ENCODE assay signal across 26 mouse cellular contexts in genomic region chr17:15995493-15995892, GRCm38 (mm10).
"Had no signal": no experiment of that assay in that cellular context is flagged by ENCODE, and none has a peak within 500 bp of the region (broad histone marks: within the 10 kb centered on the region; RNA-seq: fewer than 3 reads in every experiment).

No protein-coding gene starts in this region.

- H3K27ac ChIP-seq: embryonic facial prominence, embryonic 12.5 days; embryonic facial prominence, embryonic 13.5 days; embryonic facial prominence, embryonic 15.5 days; forebrain, embryonic 13.5 days; forebrain, embryonic 15.5 days; gastrocnemius, adult 2 months; heart, adult 2 months had no signal

- H3K4me1 ChIP-seq: embryonic facial prominence, embryonic 15.5 days had no signal

- ATAC-seq: forebrain, embryonic 13.5 days; forebrain, embryonic 14.5 days; forebrain, embryonic 15.5 days; forebrain, embryonic 16.5 days; forebrain, postnatal 0 days had no signal

- H3K36me3 ChIP-seq: embryonic facial prominence, embryonic 10.5 days; embryonic facial prominence, embryonic 12.5 days; embryonic facial prominence, embryonic 13.5 days; embryonic facial prominence, embryonic 15.5 days; forebrain, embryonic 10.5 days; forebrain, embryonic 12.5 days; forebrain, embryonic 15.5 days had no signal

- H3K4me2 ChIP-seq: embryonic facial prominence, embryonic 12.5 days; embryonic facial prominence, embryonic 13.5 days; embryonic facial prominence, embryonic 15.5 days; forebrain, embryonic 12.5 days; forebrain, embryonic 13.5 days; forebrain, embryonic 15.5 days had no signal

- H3K9ac ChIP-seq: embryonic facial prominence, embryonic 12.5 days; embryonic facial prominence, embryonic 13.5 days; embryonic facial prominence, embryonic 15.5 days; forebrain, embryonic 12.5 days; forebrain, embryonic 13.5 days; forebrain, embryonic 15.5 days; forebrain, postnatal 0 days had no signal

- DNase-seq: cerebellum, adult 9-10 months; cerebellum, adult 9-11 months; cerebellum, postnatal 10 days; cerebellum, postnatal 14 days; cerebellum, postnatal 25 days; cerebellum, postnatal 36 days; embryo, embryonic 11 days; forebrain, postnatal 0 days; gastrocnemius, adult 2 months; gastrocnemius, postnatal 10 days; gastrocnemius, postnatal 14 days; gastrocnemius, postnatal 36 days; heart, adult 11 months; heart, adult 18-20 months; heart, adult 2 months had no signal

- H3K9me3 ChIP-seq: embryonic facial prominence, embryonic 13.5 days; embryonic facial prominence, embryonic 15.5 days had no signal

- H3K4me3 ChIP-seq: embryonic facial prominence, embryonic 10.5 days; embryonic facial prominence, embryonic 12.5 days; embryonic facial prominence, embryonic 13.5 days; embryonic facial prominence, embryonic 15.5 days; erythroblast, embryonic 14.5 days; forebrain, embryonic 10.5 days; forebrain, embryonic 12.5 days; forebrain, embryonic 13.5 days; forebrain, embryonic 15.5 days; gastrocnemius, adult 2 months; heart, adult 2 months had no signal

- H3K27me3 ChIP-seq: embryonic facial prominence, embryonic 12.5 days; embryonic facial prominence, embryonic 13.5 days; embryonic facial prominence, embryonic 15.5 days; forebrain, embryonic 12.5 days; forebrain, embryonic 13.5 days; forebrain, embryonic 15.5 days had no signal
